Mouse (Mus musculus): Measurements from ENCODE around the gene Abcf3.
A peak's percentile ranks its signal among the peaks of the same experiment; 100 is the strongest.

The Abcf3 gene

DNA sequence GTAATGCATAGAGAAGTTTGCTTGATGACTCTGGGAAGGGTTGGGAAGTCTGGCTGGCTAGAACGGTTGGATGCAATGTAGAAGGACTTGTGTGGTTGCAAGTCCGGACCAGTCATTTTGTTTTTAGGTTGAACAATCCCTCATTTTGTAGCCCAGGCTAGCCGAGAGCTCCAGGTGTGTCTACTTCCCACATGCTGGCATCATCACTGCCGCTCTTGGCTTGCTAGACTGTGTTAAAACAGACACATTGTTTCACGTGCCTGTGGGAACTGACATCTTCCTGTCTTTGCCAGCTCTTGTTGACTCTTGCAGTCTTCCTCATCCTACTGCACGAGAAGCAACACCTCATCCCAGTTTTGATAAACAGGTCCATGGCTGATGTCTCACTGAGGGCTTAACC, 6.6 kb downstream of the Abcf3 start:
- TF ChIP-seq POU5F1 (IDR thresholded peaks at IDR 0.05; ENCODE audit: borderline replicate concordance, low read length) (no peak), NANOG (IDR thresholded peaks at IDR 0.05; ENCODE audit: borderline replicate concordance, low read length) (no peak), CTCF (conservative IDR thresholded peaks at IDR 0.05; ENCODE audit: low read length) (no peak)
- Histone ChIP-seq H3K27me3 (ENCODE audit: insufficient read depth, low read length) (no peaks in the 10 kb centered on the region), H3K4me3 (replicated peaks; ENCODE audit: low read length) (no peak overlapping the region), H3K36me3 (ENCODE audit: insufficient read depth, low read length) (peaks cover 92% of the 10 kb centered on the region), H3K4me1 (replicated peaks; ENCODE audit: low read depth, low read length) (peaks cover 22% of the 10 kb centered on the region), H3K9me3 (ENCODE audit: low read length) (no peaks in the 10 kb centered on the region)

DNA sequence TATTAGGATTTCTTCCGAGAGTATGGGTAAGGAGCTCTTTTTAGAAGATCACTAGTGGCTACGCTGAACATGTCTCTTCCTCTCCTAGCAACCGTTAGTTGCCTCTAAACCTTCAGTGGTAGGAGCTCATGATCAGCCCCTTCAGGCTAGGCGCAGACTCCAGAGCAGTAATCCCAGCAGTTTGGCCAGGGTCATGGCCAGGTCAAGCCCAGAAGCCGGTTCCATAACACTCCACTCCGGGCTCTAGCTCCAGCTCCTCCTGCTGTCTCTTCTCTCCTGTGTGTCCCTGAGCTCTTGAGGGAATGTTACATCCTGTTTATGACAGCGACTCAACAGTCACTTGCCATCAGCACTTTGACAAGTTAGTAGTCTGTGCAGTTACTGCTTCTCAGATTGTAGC, 9.0 kb downstream of the Abcf3 start:
- Histone ChIP-seq H3K9me3 (ENCODE audit: low read length) (peaks cover 12% of the 10 kb centered on the region), H3K27me3 (ENCODE audit: insufficient read depth, low read length) (no peaks in the 10 kb centered on the region), H3K36me3 (ENCODE audit: insufficient read depth, low read length) (peaks cover 93% of the 10 kb centered on the region), H3K4me3 (replicated peaks; ENCODE audit: low read length) (no peak overlapping the region), H3K4me1 (replicated peaks; ENCODE audit: low read depth, low read length) (peaks cover 22% of the 10 kb centered on the region)
- TF ChIP-seq NANOG (IDR thresholded peaks at IDR 0.05; ENCODE audit: borderline replicate concordance, low read length) = no peak
- no peak for TF ChIP-seq POU5F1 (IDR thresholded peaks at IDR 0.05; ENCODE audit: borderline replicate concordance, low read length)
- TF ChIP-seq CTCF (conservative IDR thresholded peaks at IDR 0.05; ENCODE audit: low read length) = no peak

DNA sequence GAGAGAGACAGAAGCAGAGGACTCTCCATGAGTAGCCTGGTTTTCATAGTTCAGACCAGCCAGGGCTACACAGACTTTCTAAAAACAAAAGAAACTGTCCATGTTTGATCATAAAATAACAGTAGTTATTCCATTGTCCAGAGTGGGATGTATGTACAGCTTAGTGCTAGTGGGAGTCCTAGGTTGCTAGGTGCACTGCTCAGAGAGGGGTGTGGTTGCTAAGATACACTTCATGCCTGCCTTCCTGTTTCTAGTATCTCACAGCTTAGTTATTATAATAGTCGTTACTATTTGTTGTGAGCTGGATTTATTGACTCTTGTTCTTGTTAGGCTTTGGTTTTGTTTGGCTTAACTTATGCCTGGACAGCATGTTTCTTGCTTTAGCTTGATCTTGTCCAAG, 16.7 kb downstream of the Abcf3 start:
- Histone ChIP-seq H3K4me3 (replicated peaks; ENCODE audit: low read length) (no peak overlapping the region), H3K4me1 (replicated peaks; ENCODE audit: low read depth, low read length) (no peaks in the 10 kb centered on the region), H3K9me3 (ENCODE audit: low read length) (peaks cover 50% of the 10 kb centered on the region), H3K27me3 (ENCODE audit: insufficient read depth, low read length) (no peaks in the 10 kb centered on the region), H3K36me3 (ENCODE audit: insufficient read depth, low read length) (peaks cover 40% of the 10 kb centered on the region)
- TF ChIP-seq NANOG (IDR thresholded peaks at IDR 0.05; ENCODE audit: borderline replicate concordance, low read length) (no peak), CTCF (conservative IDR thresholded peaks at IDR 0.05; ENCODE audit: low read length) (no peak), POU5F1 (IDR thresholded peaks at IDR 0.05; ENCODE audit: borderline replicate concordance, low read length) (no peak)

DNA sequence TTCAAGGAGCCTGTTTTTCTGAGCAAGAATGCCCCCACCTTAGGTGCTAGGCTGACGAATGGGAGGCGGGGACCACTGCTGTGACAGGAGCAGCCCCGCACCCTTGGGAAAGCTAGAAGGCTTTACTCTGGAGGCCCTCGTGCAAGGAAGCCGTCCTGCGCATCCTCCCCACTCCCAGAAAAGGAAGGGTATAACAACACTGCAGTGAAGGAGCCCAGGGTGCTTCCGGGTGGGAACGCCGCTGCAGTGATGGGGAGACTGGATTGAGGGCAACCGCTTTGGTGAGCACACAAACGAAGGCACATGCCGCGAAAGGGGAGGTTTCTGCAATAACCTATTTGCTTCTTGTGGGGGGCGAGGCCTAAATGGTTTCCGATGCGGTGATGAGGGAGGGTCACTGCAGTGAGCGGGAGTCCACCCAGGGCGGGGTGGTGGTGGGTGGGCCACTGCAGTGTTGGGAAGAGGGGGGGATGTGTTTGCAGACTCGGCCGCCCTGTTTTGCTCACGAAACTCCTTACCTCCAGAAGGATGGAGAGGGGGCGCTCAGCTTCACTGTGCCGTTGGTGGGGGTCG, 41.1 kb downstream of the Abcf3 start, which contains the start of gene Vwa5b2:
Gene Vwa5b2 (plus strand): TSS at position 106 of the 573 bp plus-strand sequence.
- Histone ChIP-seq H3K27me3 (ENCODE audit: insufficient read depth, low read length) (peaks cover 66% of the 10 kb centered on the region), H3K9me3 (ENCODE audit: low read length) (no peaks in the 10 kb centered on the region), H3K4me1 (replicated peaks; ENCODE audit: low read depth, low read length) (peaks cover 24% of the 10 kb centered on the region), H3K4me3 (replicated peaks; ENCODE audit: low read length) (peak within 1 kb of the TSS; percentile 78), H3K36me3 (ENCODE audit: insufficient read depth, low read length) (no peaks in the 10 kb centered on the region)
- TF ChIP-seq CTCF (conservative IDR thresholded peaks at IDR 0.05; ENCODE audit: low read length) = no peak
- no peak for TF ChIP-seq NANOG (IDR thresholded peaks at IDR 0.05; ENCODE audit: borderline replicate concordance, low read length)
- no peak for TF ChIP-seq POU5F1 (IDR thresholded peaks at IDR 0.05; ENCODE audit: borderline replicate concordance, low read length)

DNA sequence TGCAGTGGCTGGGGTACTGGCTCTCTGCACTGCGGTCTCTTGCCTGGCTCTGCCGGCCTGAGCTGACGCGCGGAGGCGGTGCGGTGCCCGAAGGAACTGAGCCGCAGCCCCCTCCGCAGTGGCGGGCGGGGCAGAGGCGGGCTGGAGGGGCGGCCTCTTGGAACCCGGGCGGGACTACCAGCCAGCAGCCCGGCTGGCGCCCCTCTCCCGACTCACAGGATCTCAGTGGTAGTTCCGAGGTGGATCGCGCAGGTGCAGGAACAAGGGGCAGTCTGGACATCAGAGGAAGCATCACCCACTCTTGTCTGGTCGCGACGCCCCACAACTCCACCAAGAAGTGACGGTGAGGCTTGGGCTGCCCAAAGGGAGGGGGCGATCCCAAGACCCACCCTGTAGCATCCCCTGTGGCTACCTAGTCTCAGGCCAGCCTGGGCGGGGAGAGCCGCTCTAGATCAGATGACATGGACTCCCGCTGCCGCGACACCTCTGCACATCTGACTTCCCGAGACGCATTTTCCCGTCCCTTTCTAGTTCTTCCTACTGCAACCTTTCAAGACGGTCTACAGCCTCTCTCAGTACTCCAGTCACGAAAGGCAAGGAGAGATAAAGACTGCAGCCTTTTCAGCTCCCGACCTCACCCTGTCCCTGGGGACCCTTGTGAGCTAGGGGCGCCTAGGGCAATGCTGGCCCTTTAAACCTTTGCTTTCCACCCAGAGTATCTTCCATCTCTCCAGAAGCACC, 41.7 kb downstream of the Abcf3 start:
- H3K36me3 ChIP-seq (ENCODE audit: insufficient read depth, low read length) = no peaks in the 10 kb centered on the region
- no peak for TF ChIP-seq NANOG (IDR thresholded peaks at IDR 0.05; ENCODE audit: borderline replicate concordance, low read length)
- no peak for TF ChIP-seq POU5F1 (IDR thresholded peaks at IDR 0.05; ENCODE audit: borderline replicate concordance, low read length)
- TF ChIP-seq CTCF (conservative IDR thresholded peaks at IDR 0.05; ENCODE audit: low read length) = no peak
- H3K27me3 ChIP-seq (ENCODE audit: insufficient read depth, low read length) = peaks cover 72% of the 10 kb centered on the region
- peak overlapping the region; percentile 78 for H3K4me3 ChIP-seq (replicated peaks; ENCODE audit: low read length)
- no peaks in the 10 kb centered on the region for H3K9me3 ChIP-seq (ENCODE audit: low read length)
- H3K4me1 ChIP-seq (replicated peaks; ENCODE audit: low read depth, low read length) = peaks cover 24% of the 10 kb centered on the region

DNA sequence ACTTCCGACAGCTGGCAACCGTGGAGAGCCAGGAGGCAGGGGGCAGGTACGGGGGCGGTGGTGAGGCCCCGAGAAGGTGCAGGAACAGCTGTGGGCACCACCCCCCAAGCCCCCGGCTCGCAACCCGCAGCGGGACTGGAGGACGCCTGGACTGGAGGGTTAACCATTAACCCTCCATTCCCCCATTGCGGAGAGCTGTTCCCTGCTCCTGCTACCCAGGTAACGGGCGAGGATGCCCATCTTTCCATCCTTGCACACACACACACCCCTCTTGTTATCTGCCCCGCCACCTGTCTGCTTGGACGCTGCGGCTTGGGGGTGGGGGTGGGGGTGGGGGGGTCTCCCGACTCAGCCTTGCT, 42.3 kb downstream of the Abcf3 start:
- TF ChIP-seq NANOG (IDR thresholded peaks at IDR 0.05; ENCODE audit: borderline replicate concordance, low read length) (no peak), POU5F1 (IDR thresholded peaks at IDR 0.05; ENCODE audit: borderline replicate concordance, low read length) (no peak), CTCF (conservative IDR thresholded peaks at IDR 0.05; ENCODE audit: low read length) (no peak)
- H3K9me3 ChIP-seq (ENCODE audit: low read length) = no peaks in the 10 kb centered on the region
- H3K36me3 ChIP-seq (ENCODE audit: insufficient read depth, low read length) = no peaks in the 10 kb centered on the region
- H3K27me3 ChIP-seq (ENCODE audit: insufficient read depth, low read length) = peaks cover 77% of the 10 kb centered on the region
- H3K4me1 ChIP-seq (replicated peaks; ENCODE audit: low read depth, low read length) = peaks cover 24% of the 10 kb centered on the region
- H3K4me3 ChIP-seq (replicated peaks; ENCODE audit: low read length) = peak overlapping the region; percentile 78

DNA sequence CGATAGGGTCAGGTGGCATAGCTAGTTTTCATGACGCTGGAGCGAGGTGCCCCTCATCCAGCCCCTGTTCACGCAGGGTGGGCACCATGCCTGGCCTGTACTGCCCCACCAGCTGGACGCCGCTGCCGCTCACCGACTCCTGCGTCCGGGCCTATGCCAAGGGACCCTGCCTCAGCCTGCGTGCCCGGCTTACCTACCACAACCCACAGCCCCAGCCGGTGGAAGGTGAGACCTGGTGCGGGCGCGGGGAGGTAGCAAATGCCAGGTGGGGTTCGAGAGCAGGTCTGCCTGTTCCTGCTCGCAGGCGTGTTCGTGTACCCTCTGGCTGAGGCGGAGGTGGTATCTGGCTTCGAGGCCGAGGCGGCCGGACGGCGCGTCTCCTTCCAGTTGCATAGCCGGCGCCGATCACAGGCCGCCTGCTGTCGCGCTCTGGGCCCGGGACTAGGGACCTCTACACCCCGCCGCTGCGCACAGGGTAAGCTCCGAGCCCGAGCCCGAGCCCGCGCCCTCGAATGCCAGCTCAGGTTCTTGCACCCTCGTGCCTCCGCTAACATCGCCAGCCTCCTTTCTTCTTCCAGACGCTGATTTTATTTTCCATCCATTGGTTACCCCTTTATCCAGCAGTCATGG, 42.8 kb downstream of the Abcf3 start:
- Histone ChIP-seq H3K36me3 (ENCODE audit: insufficient read depth, low read length) (no peaks in the 10 kb centered on the region), H3K4me3 (replicated peaks; ENCODE audit: low read length) (peak overlapping the region; percentile 67), H3K4me1 (replicated peaks; ENCODE audit: low read depth, low read length) (peaks cover 24% of the 10 kb centered on the region), H3K27me3 (ENCODE audit: insufficient read depth, low read length) (peaks cover 83% of the 10 kb centered on the region), H3K9me3 (ENCODE audit: low read length) (no peaks in the 10 kb centered on the region)
- TF ChIP-seq POU5F1 (IDR thresholded peaks at IDR 0.05; ENCODE audit: borderline replicate concordance, low read length) (no peak), CTCF (conservative IDR thresholded peaks at IDR 0.05; ENCODE audit: low read length) (no peak), NANOG (IDR thresholded peaks at IDR 0.05; ENCODE audit: borderline replicate concordance, low read length) (no peak)

DNA sequence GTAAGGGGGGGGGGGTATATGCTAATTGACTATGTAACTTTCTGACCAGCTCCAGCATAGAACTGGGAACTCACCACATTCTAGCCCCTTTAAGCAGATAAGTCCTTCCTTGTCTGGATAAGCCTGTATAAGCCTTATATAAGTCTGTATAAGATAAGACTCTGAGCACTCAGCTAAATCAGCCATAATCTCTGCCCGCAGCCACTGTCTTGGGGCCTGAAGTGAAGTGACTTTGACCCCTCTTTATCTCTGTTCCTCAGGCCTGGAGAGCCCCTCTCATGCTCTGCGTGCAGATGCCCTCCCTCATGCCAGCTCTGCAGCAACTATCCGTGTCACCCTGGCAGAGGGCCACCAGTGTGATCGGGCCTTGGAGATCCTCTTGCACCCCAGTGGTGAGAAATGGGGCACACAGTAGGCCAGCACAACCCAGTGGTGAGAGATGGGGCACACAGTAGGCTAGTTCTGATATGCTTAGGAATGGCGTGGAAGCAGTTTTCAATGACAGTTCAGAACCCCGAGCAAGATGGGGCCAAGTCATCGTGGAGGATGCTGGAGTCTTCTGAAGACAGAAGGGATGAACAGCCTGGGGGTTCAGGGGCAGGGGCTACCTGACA, 46.8 kb downstream of the Abcf3 start:
- H3K4me1 ChIP-seq (replicated peaks; ENCODE audit: low read depth, low read length) = peaks cover 16% of the 10 kb centered on the region
- H3K9me3 ChIP-seq (ENCODE audit: low read length) = no peaks in the 10 kb centered on the region
- H3K36me3 ChIP-seq (ENCODE audit: insufficient read depth, low read length) = no peaks in the 10 kb centered on the region
- peaks cover 79% of the 10 kb centered on the region for H3K27me3 ChIP-seq (ENCODE audit: insufficient read depth, low read length)
- no peak overlapping the region for H3K4me3 ChIP-seq (replicated peaks; ENCODE audit: low read length)
- TF ChIP-seq CTCF (conservative IDR thresholded peaks at IDR 0.05; ENCODE audit: low read length) (no peak), POU5F1 (IDR thresholded peaks at IDR 0.05; ENCODE audit: borderline replicate concordance, low read length) (no peak), NANOG (IDR thresholded peaks at IDR 0.05; ENCODE audit: borderline replicate concordance, low read length) (no peak)
